Mouse (Mus musculus): ENCODE results near the gene Fbxw4.
"Not testable (repeated sequence)": the region's sequence is repeated elsewhere in the genome, so short reads cannot be mapped to it uniquely, and the experiment has no call there.

The Fbxw4 gene

GRCm38 (mm10) chr19:45581257-45581656 lies 78.9 kb downstream of the Fbxw4 start:
- DNase-seq (ENCODE audit: low spot score in 2 of 2): peak in 1 of 2 experiments; percentile 53

- DNase-seq (ENCODE audit: low spot score in 2 of 2): no peak
Observed at GRCm38 (mm10) chr19:45580235-45580634, 79.9 kb downstream of the Fbxw4 start.

GRCm38 (mm10) chr19:45579416-45579815 lies 80.7 kb downstream of the Fbxw4 start:
- DNase-seq (ENCODE audit: low spot score in 2 of 2): no peak

- no peak for DNase-seq (ENCODE audit: low spot score in 2 of 2)
Observed at GRCm38 (mm10) chr19:45578976-45579375, 81.1 kb downstream of the Fbxw4 start.

GRCm38 (mm10) chr19:45577141-45577750 lies 82.9 kb downstream of the Fbxw4 start:
- no peak for DNase-seq (ENCODE audit: low spot score in 2 of 2)

GRCm38 (mm10) chr19:45575632-45576001 lies 84.5 kb downstream of the Fbxw4 start:
- DNase-seq (ENCODE audit: low spot score in 2 of 2): no peak

- no peak for DNase-seq (ENCODE audit: low spot score in 2 of 2)
Observed at GRCm38 (mm10) chr19:45574941-45575631, 85.0 kb downstream of the Fbxw4 start.

- no peak for DNase-seq (ENCODE audit: low spot score in 2 of 2)
Observed at GRCm38 (mm10) chr19:45574339-45574898, 85.7 kb downstream of the Fbxw4 start.

GRCm38 (mm10) chr19:45573861-45574267 lies 86.2 kb downstream of the Fbxw4 start:
- peak; percentile 53 to 68 for DNase-seq (ENCODE audit: low spot score in 2 of 2)

- no peak for DNase-seq (ENCODE audit: low spot score in 2 of 2)
Observed at GRCm38 (mm10) chr19:45573033-45573432, 87.1 kb downstream of the Fbxw4 start.

- DNase-seq (ENCODE audit: low spot score in 2 of 2): no peak
Observed at GRCm38 (mm10) chr19:45567367-45567766, 92.7 kb downstream of the Fbxw4 start.

- no peak for DNase-seq (ENCODE audit: low spot score in 2 of 2)
Observed at GRCm38 (mm10) chr19:45565925-45566715, 94.0 kb downstream of the Fbxw4 start.

GRCm38 (mm10) chr19:45560153-45560890 lies 99.8 kb downstream of the Fbxw4 start, which contains the start of the genes Poll and Gm17018:
TSS of gene Poll (minus strand) at chr19:45560531.
TSS of gene Gm17018 (plus strand) at chr19:45560615.
- peak; percentile 80 to 83 for DNase-seq (ENCODE audit: low spot score in 2 of 2)

- DNase-seq (ENCODE audit: low spot score in 2 of 2): no peak
Observed at GRCm38 (mm10) chr19:45554136-45554535, 106.0 kb downstream of the Fbxw4 start.

- DNase-seq (ENCODE audit: low spot score in 2 of 2): no peak
Observed at GRCm38 (mm10) chr19:45552187-45552586, 107.9 kb downstream of the Fbxw4 start.

- DNase-seq (ENCODE audit: low spot score in 2 of 2): no peak
Observed at GRCm38 (mm10) chr19:45549948-45550347, 110.2 kb downstream of the Fbxw4 start.

- DNase-seq (ENCODE audit: low spot score in 2 of 2): no peak
Observed at GRCm38 (mm10) chr19:45549128-45549915, 110.8 kb downstream of the Fbxw4 start.

GRCm38 (mm10) chr19:45548196-45548595 lies 111.9 kb downstream of the Fbxw4 start:
- DNase-seq (ENCODE audit: low spot score in 2 of 2): not testable (repeated sequence)

GRCm38 (mm10) chr19:45544925-45545321 lies 115.2 kb downstream of the Fbxw4 start:
- peak in 1 of 2 experiments; percentile 79 for DNase-seq (ENCODE audit: low spot score in 2 of 2)

- no peak for DNase-seq (ENCODE audit: low spot score in 2 of 2)
Observed at GRCm38 (mm10) chr19:45544152-45544924, 115.8 kb downstream of the Fbxw4 start.
